Mouse (Mus musculus): ENCODE results near the gene Ccdc33. TPM values are rescaled to one million over a fixed set of nuclear protein-coding genes. Genes with fewer than 3 reads are reported as not detected.
A peak's percentile ranks its signal among the peaks of the same experiment; 100 is the strongest.

The Ccdc33 gene
- polyA plus RNA-seq, 1 experiment = 0.59 TPM

GRCm38 (mm10) chr9:58031895-58032294, 86.7 kb downstream of the Ccdc33 start:
- H3K27me3 ChIP-seq (ENCODE audit: control insufficient read depth, insufficient read depth, low read length) = no peaks in the 10 kb centered on the region
- no peak for DNase-seq
- no peak overlapping the region for H3K4me3 ChIP-seq (replicated peaks; ENCODE audit: insufficient read depth, low read depth, low read length)
- WGBS = 67% methylated on average over 5 of the region's 5 CpGs
- H3K27ac ChIP-seq (ENCODE audit: insufficient read depth, low read length) = no peak overlapping the region
- peaks cover 4% of the 10 kb centered on the region; the same call in 1 of the 2 replicates for H3K4me1 ChIP-seq (ENCODE audit: control insufficient read depth, insufficient read depth, low read length)
- TF ChIP-seq CTCF (IDR thresholded peaks at IDR 0.05; ENCODE audit: borderline replicate concordance, insufficient read depth, low read depth, low read length) (no peak), POLR2A (IDR thresholded peaks at IDR 0.05; ENCODE audit: borderline replicate concordance, insufficient read depth, low read length) (no peak)

GRCm38 (mm10) chr9:58029635-58030034, 89.0 kb downstream of the Ccdc33 start:
- Histone ChIP-seq H3K4me3 (replicated peaks; ENCODE audit: insufficient read depth, low read depth, low read length) (no peak overlapping the region), H3K27me3 (ENCODE audit: control insufficient read depth, insufficient read depth, low read length) (no peaks in the 10 kb centered on the region), H3K4me1 (ENCODE audit: control insufficient read depth, insufficient read depth, low read length) (peaks cover 4% of the 10 kb centered on the region), H3K27ac (ENCODE audit: insufficient read depth, low read length) (no peak overlapping the region)
- TF ChIP-seq CTCF (IDR thresholded peaks at IDR 0.05; ENCODE audit: borderline replicate concordance, insufficient read depth, low read depth, low read length) (no peak), POLR2A (IDR thresholded peaks at IDR 0.05; ENCODE audit: borderline replicate concordance, insufficient read depth, low read length) (no peak)
- no peak for DNase-seq
- WGBS = 96% methylated on average over 6 of the region's 6 CpGs

GRCm38 (mm10) chr9:58028841-58029240, 89.8 kb downstream of the Ccdc33 start:
- TF ChIP-seq POLR2A (IDR thresholded peaks at IDR 0.05; ENCODE audit: borderline replicate concordance, insufficient read depth, low read length) = no peak
- TF ChIP-seq CTCF (IDR thresholded peaks at IDR 0.05; ENCODE audit: borderline replicate concordance, insufficient read depth, low read depth, low read length) = no peak
- Histone ChIP-seq H3K27ac (ENCODE audit: insufficient read depth, low read length) (no peak overlapping the region), H3K4me1 (ENCODE audit: control insufficient read depth, insufficient read depth, low read length) (peaks cover 4% of the 10 kb centered on the region), H3K4me3 (replicated peaks; ENCODE audit: insufficient read depth, low read depth, low read length) (no peak overlapping the region), H3K27me3 (ENCODE audit: control insufficient read depth, insufficient read depth, low read length) (no peaks in the 10 kb centered on the region)
- 88% methylated on average over 5 of the region's 5 CpGs for WGBS
- no peak for DNase-seq

GRCm38 (mm10) chr9:58027426-58028180, 91.0 kb downstream of the Ccdc33 start:
- DNase-seq = peak in 1 of 2 experiments; percentile 59
- Histone ChIP-seq H3K4me1 (ENCODE audit: control insufficient read depth, insufficient read depth, low read length) (peaks cover 4% of the 10 kb centered on the region), H3K4me3 (replicated peaks; ENCODE audit: insufficient read depth, low read depth, low read length) (no peak overlapping the region), H3K27me3 (ENCODE audit: control insufficient read depth, insufficient read depth, low read length) (no peaks in the 10 kb centered on the region), H3K27ac (ENCODE audit: insufficient read depth, low read length) (no peak overlapping the region)
- no peak for TF ChIP-seq POLR2A (IDR thresholded peaks at IDR 0.05; ENCODE audit: borderline replicate concordance, insufficient read depth, low read length)
- TF ChIP-seq CTCF (IDR thresholded peaks at IDR 0.05; ENCODE audit: borderline replicate concordance, insufficient read depth, low read depth, low read length) = no peak
- 22% methylated on average over 2 of the region's 2 CpGs for WGBS

GRCm38 (mm10) chr9:58025995-58026394, 92.6 kb downstream of the Ccdc33 start:
- H3K4me3 ChIP-seq (replicated peaks; ENCODE audit: insufficient read depth, low read depth, low read length) = no peak overlapping the region
- no peak for DNase-seq
- TF ChIP-seq CTCF (IDR thresholded peaks at IDR 0.05; ENCODE audit: borderline replicate concordance, insufficient read depth, low read depth, low read length) = no peak
- TF ChIP-seq POLR2A (IDR thresholded peaks at IDR 0.05; ENCODE audit: borderline replicate concordance, insufficient read depth, low read length) = no peak
- no peaks in the 10 kb centered on the region for H3K27me3 ChIP-seq (ENCODE audit: control insufficient read depth, insufficient read depth, low read length)
- peaks cover 4% of the 10 kb centered on the region for H3K4me1 ChIP-seq (ENCODE audit: control insufficient read depth, insufficient read depth, low read length)
- 86% methylated on average over 9 of the region's 9 CpGs for WGBS
- H3K27ac ChIP-seq (ENCODE audit: insufficient read depth, low read length) = no peak overlapping the region

- Histone ChIP-seq H3K27me3 (ENCODE audit: control insufficient read depth, insufficient read depth, low read length) (no peaks in the 10 kb centered on the region), H3K4me3 (replicated peaks; ENCODE audit: insufficient read depth, low read depth, low read length) (no peak overlapping the region), H3K4me1 (ENCODE audit: control insufficient read depth, insufficient read depth, low read length) (no peaks in the 10 kb centered on the region), H3K27ac (ENCODE audit: insufficient read depth, low read length) (no peak overlapping the region)
- 93% methylated on average over 5 of the region's 5 CpGs for WGBS
- no peak for DNase-seq
- TF ChIP-seq POLR2A (IDR thresholded peaks at IDR 0.05; ENCODE audit: borderline replicate concordance, insufficient read depth, low read length) (no peak), CTCF (IDR thresholded peaks at IDR 0.05; ENCODE audit: borderline replicate concordance, insufficient read depth, low read depth, low read length) (no peak)
These were observed 100.2 kb downstream of the Ccdc33 start for GRCm38 (mm10) chr9:58018385-58018784.

- Histone ChIP-seq H3K27me3 (ENCODE audit: control insufficient read depth, insufficient read depth, low read length) (no peaks in the 10 kb centered on the region), H3K4me1 (ENCODE audit: control insufficient read depth, insufficient read depth, low read length) (peaks cover 7% of the 10 kb centered on the region), H3K4me3 (replicated peaks; ENCODE audit: insufficient read depth, low read depth, low read length) (no peak overlapping the region), H3K27ac (ENCODE audit: insufficient read depth, low read length) (no peak overlapping the region)
- DNase-seq = no peak
- no peak for TF ChIP-seq CTCF (IDR thresholded peaks at IDR 0.05; ENCODE audit: borderline replicate concordance, insufficient read depth, low read depth, low read length)
- TF ChIP-seq POLR2A (IDR thresholded peaks at IDR 0.05; ENCODE audit: borderline replicate concordance, insufficient read depth, low read length) = no peak
- WGBS = 85% methylated on average over 3 of the region's 3 CpGs
These were observed 101.7 kb downstream of the Ccdc33 start for GRCm38 (mm10) chr9:58016962-58017361.

GRCm38 (mm10) chr9:58015856-58016255, 102.8 kb downstream of the Ccdc33 start:
- DNase-seq = no peak
- TF ChIP-seq CTCF (IDR thresholded peaks at IDR 0.05; ENCODE audit: borderline replicate concordance, insufficient read depth, low read depth, low read length) = no peak
- TF ChIP-seq POLR2A (IDR thresholded peaks at IDR 0.05; ENCODE audit: borderline replicate concordance, insufficient read depth, low read length) = no peak
- 66% methylated on average over 6 of the region's 6 CpGs for WGBS
- Histone ChIP-seq H3K4me1 (ENCODE audit: control insufficient read depth, insufficient read depth, low read length) (peaks cover 7% of the 10 kb centered on the region), H3K4me3 (replicated peaks; ENCODE audit: insufficient read depth, low read depth, low read length) (no peak overlapping the region), H3K27me3 (ENCODE audit: control insufficient read depth, insufficient read depth, low read length) (no peaks in the 10 kb centered on the region), H3K27ac (ENCODE audit: insufficient read depth, low read length) (no peak overlapping the region)

Measured in cerebellum, adult 2 months (tissue).